Mouse (Mus musculus): ENCODE results near the gene Ccdc124.

DNA sequence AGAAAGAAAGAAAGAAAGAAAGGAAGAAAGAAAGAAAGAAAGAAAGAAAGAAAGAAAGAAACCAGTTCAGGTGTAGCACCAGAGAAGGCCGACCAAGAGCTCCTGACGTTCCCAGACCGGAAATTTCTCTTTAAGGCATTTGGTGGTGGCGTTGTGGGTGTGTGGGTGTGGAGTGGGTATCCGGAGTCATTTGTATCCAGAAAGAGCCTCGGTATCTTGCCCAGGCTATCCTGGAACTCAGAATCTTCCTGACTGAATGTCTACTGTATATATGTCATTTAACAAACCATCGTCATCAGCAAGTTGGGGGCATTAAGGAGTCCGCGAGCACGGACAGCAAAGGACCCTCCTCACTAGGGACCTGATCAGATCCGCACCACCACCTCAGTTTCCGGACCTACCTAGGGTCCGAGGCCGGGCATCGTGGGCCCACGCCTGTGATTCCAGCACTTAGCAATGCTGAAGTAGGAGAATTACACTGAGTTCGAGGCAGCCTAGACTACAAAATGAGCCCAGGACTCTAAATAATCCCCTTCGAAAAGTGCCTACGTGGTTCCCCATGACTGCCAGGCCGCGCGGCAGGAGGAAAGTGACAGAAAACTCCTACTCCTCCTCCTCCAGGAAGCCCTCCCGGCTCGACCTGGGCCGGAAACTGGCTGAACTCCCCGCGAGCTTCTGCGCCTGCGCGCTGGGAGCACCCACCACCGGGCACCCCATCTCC is 932 bp downstream of the Ccdc124 start:
- TF ChIP-seq CTCF (IDR thresholded peaks at IDR 0.05; ENCODE audit: low read depth, low read length) (no peak), POLR2A (IDR thresholded peaks at IDR 0.05; ENCODE audit: insufficient read depth, low read length) (no peak), EP300 (IDR thresholded peaks at IDR 0.05; ENCODE audit: insufficient read depth, low read depth, low read length) (no peak)
